Mouse (Mus musculus) hindbrain, postnatal 0 days (tissue): ENCODE data around the gene Nfia. TPM values are rescaled to one million over a fixed set of nuclear protein-coding genes. Genes with fewer than 3 reads are reported as not detected.

Experiments
- ATAC-seq: fragments of 200-750 bp; cut with Nextera tagmentation; 2 replicates; pipeline ENCODE4 v1.8.0; 2017; ENCODE audit warnings: mild to moderate bottlenecking, moderate TSS enrichment, moderate library complexity
- DNase-seq: peaks from one replicate; pipeline ENCODE4 v3.0.0-alpha.2; 2015; ENCODE audit warnings: low spot score
- H3K27ac ChIP-seq: fragments of 300-500 bp; sonication (generic); 2 replicates; pipeline ENCODE4 v1.5.1; 2014; ENCODE audit warnings: mild to moderate bottlenecking
- H3K27me3 ChIP-seq: fragments of 300-500 bp; sonication (generic); 2 replicates; pipeline ENCODE4 v1.6.1; 2014; ENCODE audit warnings: low read length, mixed read lengths; ENCODE audit not compliant: insufficient read depth
- H3K36me3 ChIP-seq: fragments of 300-500 bp; sonication (generic); 2 replicates; pipeline ENCODE4 v1.6.1; 2014; ENCODE audit warnings: low read length, mixed read lengths; ENCODE audit not compliant: insufficient read depth
- H3K4me1 ChIP-seq: fragments of 300-500 bp; sonication (generic); 2 replicates; pipeline ENCODE4 v1.6.1; 2014; ENCODE audit warnings: antibody characterized with exemption, low read length, mixed read lengths; ENCODE audit not compliant: insufficient read depth
- H3K4me2 ChIP-seq: fragments of 300-500 bp; sonication (generic); 2 replicates; pipeline ENCODE4 v1.6.1; 2014; ENCODE audit warnings: low read depth, mild to moderate bottlenecking, low read length, moderate library complexity, mixed read lengths
- H3K4me3 ChIP-seq: fragments of 300-500 bp; sonication (generic); 2 replicates; pipeline ENCODE4 v1.5.1; 2014; ENCODE audit warnings: low read length
- H3K9ac ChIP-seq: fragments of 300-500 bp; sonication (generic); replicated peaks from 2 replicates; pipeline ENCODE4 v1.6.1; 2014; ENCODE audit warnings: mild to moderate bottlenecking, low read length, moderate library complexity, mixed read lengths
- H3K9me3 ChIP-seq: fragments of 300-500 bp; sonication (generic); 2 replicates; pipeline ENCODE4 v1.6.1; 2016; ENCODE audit warnings: low read length, mixed read lengths
- CTCF ChIP-seq: IDR thresholded peaks from 2 replicates; pipeline ENCODE4 v1.5.1; 2016; ENCODE audit warnings: antibody characterized with exemption, control low read depth, low read depth
- WGBS: fragments of 180-500 bp; shearing (Covaris S2); extraction: QIAGEN DNeasy Blood & Tissue Kit; methylation state at CpG from one replicate; pipeline ENCODE4 v1.1.7; 2014; 5-methylcytosine and 5-hydroxymethylcytosine counted together
- polyA plus RNA-seq: library from polyadenylated mRNA; unstranded; fragments of >200 nt; fragmentation: Nextera tagmentation; extraction: Ambion mirVana; gene quantifications from 2 replicates; pipeline ENCODE4 v1.2.1, GENCODE M21; 2015
- total RNA-seq: library from RNA; depleted of rRNA; stranded (reverse); fragments of >200 nt; gene quantifications from 2 replicates; pipeline ENCODE4 v1.2.3, GENCODE M21; 2014

The Nfia gene
- total and polyA plus RNA-seq, 2 experiments from 2014 or later: 71.0 to 97.2 TPM

DNA sequence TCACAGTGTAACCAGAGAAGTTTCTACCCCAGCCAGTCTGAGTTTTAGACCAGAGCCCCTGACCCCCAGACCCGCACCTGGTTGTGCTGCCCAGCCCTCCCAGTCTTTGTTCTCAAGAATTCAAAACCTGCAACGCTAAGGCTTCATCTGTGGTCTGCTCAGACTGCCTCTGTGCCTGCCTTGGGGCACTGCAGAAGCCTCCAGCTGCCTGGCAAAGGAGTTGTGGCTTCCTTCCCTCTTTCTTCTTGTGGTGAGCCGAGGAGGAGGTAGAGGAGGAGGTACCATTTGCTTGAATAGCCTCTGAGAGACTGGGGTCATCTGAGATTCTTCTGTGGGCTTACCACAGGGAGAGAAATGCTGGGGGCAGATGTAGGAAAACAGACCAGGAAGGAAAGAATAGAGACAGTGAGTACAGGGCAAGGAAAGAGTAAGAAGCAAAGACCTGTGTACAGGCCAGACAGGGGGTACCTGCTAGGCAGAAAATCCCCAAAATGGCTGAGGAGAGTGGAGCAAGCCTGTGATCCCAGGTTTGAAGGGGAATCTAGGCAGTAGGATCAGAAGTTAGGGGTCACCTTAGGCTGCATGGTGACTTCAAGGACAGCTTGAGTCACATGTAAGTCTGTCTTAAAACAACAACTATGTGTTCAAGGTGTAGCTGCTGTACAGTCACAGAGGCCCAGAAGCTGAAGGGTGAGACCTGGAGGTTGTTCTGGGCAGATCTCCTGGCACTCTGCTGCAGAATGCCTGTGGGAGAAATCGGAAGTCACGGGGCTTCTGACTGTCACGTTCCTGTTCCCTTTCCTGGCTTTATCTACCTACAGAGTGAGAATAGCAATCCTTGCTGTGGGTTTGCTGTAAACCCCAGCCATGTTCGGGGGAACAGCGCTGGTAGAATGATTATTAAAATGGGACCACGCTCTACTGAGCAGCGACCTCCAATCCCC, 328.9 kb downstream of the Nfia start:
- WGBS: 45% methylated on average over 10 of the region's 10 CpGs
- Histone ChIP-seq H3K9me3 (no peaks in the 10 kb centered on the region), H3K27ac (peak overlapping the region; percentile 54), H3K4me2 (no peak overlapping the region), H3K36me3 (no peaks in the 10 kb centered on the region), H3K27me3 (no peaks in the 10 kb centered on the region), H3K9ac (no peak overlapping the region), H3K4me1 (peaks cover 23% of the 10 kb centered on the region), H3K4me3 (no peak overlapping the region)
- TF ChIP-seq CTCF: no peak
- no peak for ATAC-seq
- DNase-seq: no peak

DNA sequence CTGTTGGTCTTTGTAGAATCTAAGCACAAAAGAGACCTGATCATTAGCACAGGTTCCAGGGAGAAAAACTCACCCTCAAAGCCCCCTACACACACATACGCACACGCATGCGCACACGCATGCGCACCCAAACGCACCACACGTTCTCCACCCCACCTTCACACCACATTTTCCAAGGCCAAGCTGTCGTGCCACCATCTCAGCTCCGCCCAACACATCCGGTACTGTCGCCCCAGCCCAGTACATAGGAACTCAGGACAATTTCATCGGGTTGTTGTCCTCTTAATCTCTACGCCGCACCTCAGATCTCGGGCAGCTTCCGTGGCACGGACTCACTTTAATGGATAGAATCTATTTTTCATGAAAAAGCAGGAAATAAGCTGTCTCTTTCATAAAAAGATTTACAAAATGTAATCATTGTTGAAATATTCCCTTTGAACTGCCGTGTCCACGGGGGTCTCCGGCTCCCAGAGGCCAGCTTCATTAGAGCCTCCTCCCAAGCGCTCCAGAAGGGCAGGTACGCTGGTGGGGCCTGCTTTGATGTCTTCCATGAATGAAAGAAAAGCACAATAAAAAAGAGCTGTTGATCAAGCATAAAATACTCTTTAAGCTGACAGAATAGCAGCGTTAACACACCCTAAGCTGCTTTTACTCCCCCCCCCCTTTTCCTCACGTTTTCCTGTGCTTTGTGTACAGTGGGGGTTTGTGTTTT, 330.2 kb downstream of the Nfia start:
- H3K27ac ChIP-seq: peak overlapping the region; percentile 34; the same call in 1 of the 2 replicates
- H3K9ac ChIP-seq: no peak overlapping the region
- ATAC-seq: no peak
- H3K9me3 ChIP-seq: no peaks in the 10 kb centered on the region
- H3K4me3 ChIP-seq: no peak overlapping the region
- no peaks in the 10 kb centered on the region for H3K36me3 ChIP-seq
- DNase-seq: peak; percentile 20
- no peaks in the 10 kb centered on the region for H3K27me3 ChIP-seq
- H3K4me2 ChIP-seq: 0 out of 2 replicates have a peak overlapping the region, but pooled peaks have one; percentile 10
- 44% methylated on average over 24 of the region's 24 CpGs for WGBS
- no peak for TF ChIP-seq CTCF
- peaks cover 28% of the 10 kb centered on the region for H3K4me1 ChIP-seq

DNA sequence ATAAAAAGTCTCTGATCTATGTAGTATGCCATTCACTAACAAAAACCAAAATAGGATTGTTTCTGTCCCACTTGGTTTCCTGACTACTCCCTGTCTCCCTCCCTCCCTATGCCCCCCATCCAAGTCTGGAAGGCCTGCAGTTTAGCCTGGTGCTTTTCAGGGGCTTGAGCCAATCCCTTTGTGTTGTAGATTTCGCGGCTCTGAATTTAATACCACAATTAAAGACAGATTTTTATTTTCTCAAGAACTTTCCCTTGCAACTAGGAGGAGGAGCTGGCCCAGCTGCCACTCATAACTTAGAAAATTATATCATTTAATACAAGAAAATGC, 330.8 kb downstream of the Nfia start:
- Histone ChIP-seq H3K27ac (peak overlapping the region; percentile 34; the same call in 1 of the 2 replicates), H3K27me3 (no peaks in the 10 kb centered on the region), H3K9me3 (no peaks in the 10 kb centered on the region), H3K36me3 (no peaks in the 10 kb centered on the region), H3K4me1 (peaks cover 28% of the 10 kb centered on the region), H3K4me2 (no peak overlapping the region), H3K9ac (no peak overlapping the region), H3K4me3 (no peak overlapping the region)
- no peak for ATAC-seq
- no peak for TF ChIP-seq CTCF
- DNase-seq: no peak
- WGBS: 20% methylated on average over 2 of the region's 2 CpGs

DNA sequence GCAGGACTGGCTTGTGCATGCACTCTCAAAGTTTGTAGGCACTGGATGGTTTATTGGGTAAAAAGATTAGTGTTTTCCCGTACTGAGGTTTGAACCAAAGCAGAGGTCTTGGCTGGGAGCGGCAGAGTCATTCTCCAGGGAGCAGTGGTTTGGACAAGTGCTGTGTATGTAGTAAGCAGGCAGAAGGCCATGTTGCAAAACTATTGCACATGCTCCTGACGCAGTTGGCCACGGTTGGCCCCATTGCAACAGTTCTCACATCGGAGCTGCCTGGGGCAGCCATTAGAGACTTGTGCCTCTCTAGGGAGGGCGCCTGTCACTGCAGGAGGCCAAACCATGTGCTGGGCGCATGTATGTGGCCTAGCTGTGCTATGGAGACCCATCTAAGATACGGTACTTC, 331.6 kb downstream of the Nfia start:
- TF ChIP-seq CTCF: no peak
- Histone ChIP-seq H3K9me3 (no peaks in the 10 kb centered on the region), H3K27ac (no peak overlapping the region), H3K4me3 (no peak overlapping the region), H3K27me3 (no peaks in the 10 kb centered on the region), H3K36me3 (no peaks in the 10 kb centered on the region), H3K9ac (no peak overlapping the region), H3K4me1 (peaks cover 28% of the 10 kb centered on the region), H3K4me2 (no peak overlapping the region)
- ATAC-seq (no peak), DNase-seq (no peak)
- WGBS: 65% methylated on average over 8 of the region's 8 CpGs

DNA sequence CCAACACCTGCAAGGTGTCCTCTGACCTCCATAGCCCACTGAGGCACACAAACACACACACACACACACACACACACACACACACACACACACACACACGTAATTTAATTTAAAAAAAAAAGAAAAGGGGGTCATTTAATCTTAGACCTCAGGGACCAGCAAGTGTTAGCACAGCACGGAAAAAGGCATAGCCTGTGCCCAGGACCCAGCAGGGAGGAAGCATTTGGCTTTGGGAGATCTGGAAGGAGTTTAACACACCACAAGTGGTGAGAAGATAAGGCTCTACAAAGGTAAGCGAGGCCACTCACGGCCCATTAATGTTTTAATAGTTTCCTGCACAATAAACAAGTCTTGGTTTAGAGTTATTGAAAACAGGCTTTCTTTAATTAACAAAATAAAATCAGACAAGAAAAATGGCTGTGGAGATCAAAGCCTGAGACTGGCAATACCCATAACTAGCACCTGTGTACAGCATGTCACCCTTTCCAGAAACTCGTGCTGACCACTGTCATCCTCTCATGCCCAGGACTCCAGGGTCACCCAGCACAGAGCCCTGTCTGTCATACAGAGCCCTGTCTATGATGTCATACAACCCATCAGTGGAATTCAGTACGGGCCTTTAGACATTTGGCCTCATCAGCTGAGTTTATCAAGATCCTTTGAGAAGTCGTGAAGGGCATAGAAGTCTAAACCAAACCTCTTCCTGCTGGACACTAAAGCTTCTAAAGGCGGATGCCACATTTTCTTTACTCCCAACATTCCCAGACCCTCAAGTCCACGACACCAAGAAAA, 332.6 kb downstream of the Nfia start:
- Histone ChIP-seq H3K4me1 (peaks cover 28% of the 10 kb centered on the region), H3K9me3 (no peaks in the 10 kb centered on the region), H3K4me3 (no peak overlapping the region), H3K27ac (no peak overlapping the region), H3K9ac (no peak overlapping the region), H3K4me2 (no peak overlapping the region), H3K36me3 (no peaks in the 10 kb centered on the region), H3K27me3 (no peaks in the 10 kb centered on the region)
- TF ChIP-seq CTCF: no peak
- DNase-seq: no peak
- 62% methylated on average over 9 of the region's 9 CpGs for WGBS
- no peak for ATAC-seq

DNA sequence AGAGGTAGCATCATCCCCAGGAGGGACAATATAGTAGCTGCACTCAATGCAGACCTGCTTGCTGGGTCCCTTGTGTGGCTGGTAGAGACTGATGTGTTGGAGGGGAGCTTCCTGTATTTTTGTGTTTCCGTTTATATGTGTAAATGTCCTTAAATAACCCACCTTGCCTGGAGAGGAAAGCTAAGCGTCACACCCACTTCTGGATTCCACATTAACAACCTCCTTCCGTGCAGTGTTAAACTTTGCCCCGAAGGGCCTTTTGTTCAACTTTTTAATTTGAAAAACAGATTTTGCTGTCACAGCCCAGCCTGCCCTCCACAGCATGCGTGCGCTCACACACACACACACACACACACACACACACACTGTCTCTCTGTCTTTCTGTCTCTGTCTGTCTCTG, 333.4 kb downstream of the Nfia start:
- peaks cover 28% of the 10 kb centered on the region for H3K4me1 ChIP-seq
- H3K27me3 ChIP-seq: no peaks in the 10 kb centered on the region
- no peak overlapping the region for H3K4me3 ChIP-seq
- WGBS: 39% methylated on average over 6 of the region's 6 CpGs
- H3K4me2 ChIP-seq: no peak overlapping the region
- no peak for DNase-seq
- no peak for ATAC-seq
- TF ChIP-seq CTCF: no peak
- H3K27ac ChIP-seq: peak overlapping the region; percentile 38; the same call in 1 of the 2 replicates
- H3K9ac ChIP-seq: no peak overlapping the region
- no peaks in the 10 kb centered on the region for H3K36me3 ChIP-seq
- H3K9me3 ChIP-seq: no peaks in the 10 kb centered on the region
